Mouse (Mus musculus): ENCODE results near the gene Tro.

Tro gene

DNA sequence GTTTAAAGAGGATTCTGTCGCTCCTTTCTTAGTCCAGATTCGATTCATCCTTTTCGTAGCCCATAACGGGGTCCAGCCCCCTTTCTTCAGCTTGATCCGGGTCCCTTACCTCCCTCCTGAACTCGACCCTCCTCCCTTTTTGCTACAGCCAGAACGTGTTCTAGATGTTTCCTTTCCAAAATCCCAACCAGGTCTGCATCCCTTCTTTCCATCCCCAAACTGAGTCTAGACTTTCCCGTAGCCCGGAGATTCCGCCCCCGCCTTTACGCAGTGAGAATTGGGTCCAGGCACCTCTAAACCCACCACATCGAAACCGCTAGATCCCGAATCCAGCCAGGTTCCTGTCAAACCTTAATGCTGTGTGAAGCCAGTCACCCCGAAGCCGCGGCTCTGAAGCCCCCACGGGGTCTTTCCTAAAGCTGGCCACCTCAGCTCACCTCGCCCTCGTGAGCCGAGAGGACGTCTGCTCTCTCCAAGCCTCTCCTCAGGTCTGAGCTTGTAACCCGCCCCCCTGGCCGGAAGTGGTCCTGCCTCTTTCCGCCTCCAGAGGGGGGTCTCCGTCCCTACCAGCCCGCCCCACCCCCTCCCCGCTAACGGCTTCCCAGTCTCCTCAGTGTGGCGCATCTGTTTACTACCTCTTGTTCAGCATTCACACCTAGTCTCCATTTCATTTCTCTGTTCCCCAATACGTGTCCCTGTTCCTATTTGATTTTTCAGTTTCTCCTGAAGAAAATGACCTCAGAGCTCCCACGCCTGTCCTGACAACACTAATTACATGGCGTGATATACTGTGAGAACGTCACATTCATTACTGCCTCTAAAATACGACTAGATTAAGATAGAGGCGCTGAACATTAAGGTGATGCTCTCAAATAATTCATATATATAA lies at the start of gene Tro:
Gene Tro (minus strand): TSS at position 676 of the 889 bp plus-strand sequence.
- no peak for DNase-seq (ENCODE audit: low spot score)

DNA sequence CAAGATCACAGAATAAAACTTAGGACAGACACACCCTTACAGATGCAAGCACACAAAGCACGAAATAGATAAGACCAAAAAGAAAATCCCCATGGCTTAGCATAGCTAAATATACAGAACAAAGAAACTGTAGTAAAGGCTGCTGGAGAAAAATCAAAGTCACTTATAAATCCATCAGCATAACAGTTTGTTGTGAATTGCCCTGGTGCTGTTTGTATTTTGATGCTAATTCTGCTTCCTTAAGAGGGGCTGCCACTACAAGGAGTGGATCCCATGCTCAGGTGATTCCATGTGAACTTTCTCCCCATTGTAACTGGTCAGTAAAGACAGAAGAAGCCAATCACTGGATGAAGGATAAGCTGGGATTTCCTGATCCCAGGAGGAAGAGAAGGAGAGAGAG lies 20.1 kb upstream of the Tro start:
- DNase-seq (ENCODE audit: low spot score) = no peak

DNA sequence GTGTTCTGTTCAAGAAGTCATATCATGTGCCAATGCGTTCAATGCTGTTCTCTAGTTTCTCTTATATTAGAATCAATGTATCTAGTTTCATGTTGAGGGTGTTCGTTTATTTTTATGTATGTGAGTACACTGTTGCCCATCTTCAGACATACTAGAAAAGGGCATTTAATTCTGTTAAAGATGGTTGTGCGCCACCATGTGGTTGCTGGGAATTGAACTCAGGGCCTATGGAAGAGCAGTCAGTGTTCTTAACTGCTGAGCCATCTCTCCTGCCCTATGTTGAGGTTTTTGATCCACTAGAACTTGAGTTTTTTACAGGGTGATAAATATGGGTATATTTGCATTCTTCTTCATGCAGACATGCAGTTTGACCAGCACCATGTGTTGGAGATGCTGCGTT lies 5.4 kb upstream of the Tro start:
- peak; percentile 6 for DNase-seq (ENCODE audit: low spot score)

DNA sequence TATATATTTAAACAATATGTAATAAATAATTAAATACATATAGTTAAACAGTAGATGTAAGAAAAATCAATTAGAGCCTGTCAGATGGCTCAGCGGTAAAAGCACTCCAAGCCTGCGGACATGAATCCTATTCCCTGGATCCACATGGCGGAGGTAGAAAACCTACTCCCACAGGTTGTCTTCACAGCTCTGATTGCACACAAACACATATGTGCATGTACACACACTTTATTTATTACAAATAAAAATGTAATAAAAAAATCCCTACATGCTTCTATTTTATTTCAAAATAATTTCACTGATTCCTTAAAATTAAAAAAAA lies 375 bp upstream of the Tro start:
- no peak for DNase-seq (ENCODE audit: low spot score)

DNA sequence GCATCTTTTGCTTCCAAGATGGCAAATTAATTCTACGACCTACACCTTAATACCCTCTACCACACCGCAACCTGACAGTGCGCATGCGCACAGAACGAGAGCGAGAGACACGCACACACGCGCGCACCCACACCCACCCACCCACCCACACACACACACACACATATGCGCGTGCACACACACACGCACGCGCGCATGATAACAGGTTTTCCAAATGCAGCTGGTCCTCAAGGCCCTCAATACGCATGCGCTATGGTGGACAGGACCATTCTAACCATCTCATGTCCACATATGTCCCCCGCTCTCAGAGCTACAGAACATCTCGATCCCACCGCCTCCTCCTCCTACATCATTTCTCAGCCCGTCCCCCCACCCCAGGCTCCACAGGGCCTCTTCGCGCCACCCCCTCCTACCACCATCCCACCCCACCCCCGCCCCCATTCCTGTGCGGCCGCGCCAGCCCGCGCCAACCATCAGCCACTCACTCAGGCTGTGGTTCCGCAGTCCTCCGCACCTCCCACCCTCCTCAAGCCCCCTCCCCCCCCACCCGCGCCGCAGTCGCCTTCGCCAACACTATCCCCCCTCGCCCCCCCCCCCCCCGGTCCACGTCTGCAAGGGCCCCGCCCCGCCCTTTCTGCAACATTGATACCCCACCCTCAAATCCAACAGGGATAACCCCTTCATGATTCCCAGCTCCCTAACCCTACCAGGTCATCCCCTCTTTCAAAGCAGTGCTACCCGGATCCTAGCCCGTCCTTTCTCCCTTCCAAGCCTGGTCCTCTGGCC lies 1.1 kb downstream of the Tro start:
- no peak for DNase-seq (ENCODE audit: low spot score)

DNA sequence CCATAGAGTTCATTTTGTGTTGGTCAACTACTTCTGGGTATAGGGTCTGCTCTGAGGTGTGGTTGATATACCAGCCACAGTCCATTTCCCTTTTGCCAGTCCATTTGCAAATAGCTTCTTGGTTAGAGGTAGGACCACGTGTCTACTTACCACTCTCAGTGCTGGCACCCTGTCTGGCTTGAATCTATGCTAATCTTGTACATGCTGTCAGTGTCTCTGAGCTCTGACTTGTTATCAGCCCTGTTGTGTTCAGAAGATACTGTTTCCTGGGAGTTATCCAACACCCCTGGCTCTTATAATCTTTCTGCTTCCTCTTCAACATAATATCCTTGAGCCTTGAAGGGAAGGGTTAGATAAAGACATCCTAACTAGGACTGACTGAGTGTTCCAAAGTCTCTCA lies 21.0 kb downstream of the Tro start:
- DNase-seq (ENCODE audit: low spot score) = peak; percentile 6

DNA sequence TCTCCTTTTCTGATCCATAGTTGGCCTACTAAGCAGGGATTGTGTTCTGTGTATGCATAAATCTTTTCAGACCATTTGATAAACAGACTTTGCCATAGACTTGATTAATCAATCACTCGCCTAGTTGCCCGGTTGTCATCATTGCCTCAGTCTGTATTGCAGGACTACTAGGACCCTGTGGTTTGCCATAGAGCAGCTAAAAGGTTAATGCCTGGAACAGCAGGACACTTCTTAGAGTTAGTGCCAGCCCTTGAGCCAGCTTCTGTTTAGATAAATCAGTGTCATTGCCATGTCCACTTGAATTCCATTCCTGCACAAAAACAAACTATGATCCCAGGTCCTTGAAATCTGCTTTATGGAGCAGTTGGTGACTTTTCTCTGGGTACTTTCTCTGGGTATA lies 58.5 kb downstream of the Tro start:
- DNase-seq (ENCODE audit: low spot score) = no peak

Data from c-Kit-positive CD71-positive TER-119-positive erythroid progenitor cells, embryonic 14.5 days (primary cell).